Mouse (Mus musculus): ENCODE measurements around the gene Pcgf5.

GRCm38 (mm10) chr19:36382901-36383300, 34.8 kb downstream of the Pcgf5 start:
- no peak for TF ChIP-seq CTCF (IDR thresholded peaks at IDR 0.05; ENCODE audit: low read depth, low read length)
- TF ChIP-seq EP300 (IDR thresholded peaks at IDR 0.05; ENCODE audit: insufficient read depth, low read depth, low read length): no peak
- TF ChIP-seq POLR2A (IDR thresholded peaks at IDR 0.05; ENCODE audit: insufficient read depth, low read length): no peak
